Mouse (Mus musculus) erythroblast, embryonic 14.5 days (primary cell): ENCODE data around the gene Olfr455. TPM values are rescaled to one million over a fixed set of nuclear protein-coding genes. Genes with fewer than 3 reads are reported as not detected.

Experiments used
- H3K27me3 ChIP-seq: 2 replicates; pipeline ENCODE4 v1.6.1; 2012; ENCODE audit warnings: inconsistent platforms; ENCODE audit not compliant: control insufficient read depth
- H3K36me3 ChIP-seq: 2 replicates; pipeline ENCODE4 v1.6.1; 2012; ENCODE audit warnings: mild to moderate bottlenecking, inconsistent platforms; ENCODE audit not compliant: control insufficient read depth
- H3K4me1 ChIP-seq: 2 replicates; pipeline ENCODE4 v1.6.1; 2012; ENCODE audit warnings: inconsistent platforms; ENCODE audit not compliant: control insufficient read depth
- H3K4me3 ChIP-seq: replicated peaks from 2 replicates; pipeline ENCODE3; 2012; ENCODE audit warnings: moderate library complexity, mild to moderate bottlenecking, inconsistent platforms
- H3K9me3 ChIP-seq: 2 replicates; pipeline ENCODE4 v1.6.1; 2012; ENCODE audit warnings: low read length, inconsistent platforms, mixed read lengths; ENCODE audit not compliant: control insufficient read depth
- GATA1 ChIP-seq: IDR thresholded peaks from 2 replicates; pipeline ENCODE4 v1.6.1; 2012; ENCODE audit warnings: low read length, inconsistent platforms, mixed read lengths
- TAL1 ChIP-seq: IDR thresholded peaks from 3 replicates; pipeline ENCODE4 v1.6.1; 2012; ENCODE audit warnings: low read length, inconsistent platforms, mixed read lengths
- polyA plus RNA-seq: library from polyadenylated mRNA; stranded (reverse); fragments of >175 nt; gene quantifications from 2 replicates; pipeline ENCODE4 v1.2.3, GENCODE M21; 2012

Olfr455 gene
- polyA plus RNA-seq = not detected in 2 replicates

DNA sequence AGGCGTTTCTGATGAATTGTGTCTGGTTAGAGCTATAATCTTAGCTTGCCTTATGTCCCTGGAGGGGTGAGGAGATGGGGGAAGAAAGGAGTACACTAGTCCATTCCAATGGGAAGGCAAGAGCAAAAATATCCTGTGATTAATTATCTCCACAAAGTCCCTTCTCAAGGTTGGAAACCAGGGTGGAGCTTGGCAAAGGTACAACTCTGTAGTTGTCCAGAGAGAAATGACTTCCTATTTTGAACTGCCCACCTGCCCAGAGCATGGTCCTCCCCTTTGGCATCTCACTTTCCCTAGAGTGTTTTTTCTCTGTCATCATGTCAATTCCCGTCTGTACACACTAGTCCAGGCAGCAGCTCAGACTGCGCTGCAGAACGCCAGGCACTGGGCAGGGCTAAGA, at the start of gene Olfr455:
Gene Olfr455, minus strand, starts transcription at position 127 of the 400 bp plus-strand sequence.
- no peaks in the 10 kb centered on the region for H3K27me3 ChIP-seq
- no peak within 1 kb of the TSS for H3K4me3 ChIP-seq
- H3K4me1 ChIP-seq = no peaks in the 10 kb centered on the region
- no peaks in the 10 kb centered on the region for H3K9me3 ChIP-seq
- TF ChIP-seq GATA1 (no peak), TAL1 (no peak)
- H3K36me3 ChIP-seq = no peaks in the 10 kb centered on the region

DNA sequence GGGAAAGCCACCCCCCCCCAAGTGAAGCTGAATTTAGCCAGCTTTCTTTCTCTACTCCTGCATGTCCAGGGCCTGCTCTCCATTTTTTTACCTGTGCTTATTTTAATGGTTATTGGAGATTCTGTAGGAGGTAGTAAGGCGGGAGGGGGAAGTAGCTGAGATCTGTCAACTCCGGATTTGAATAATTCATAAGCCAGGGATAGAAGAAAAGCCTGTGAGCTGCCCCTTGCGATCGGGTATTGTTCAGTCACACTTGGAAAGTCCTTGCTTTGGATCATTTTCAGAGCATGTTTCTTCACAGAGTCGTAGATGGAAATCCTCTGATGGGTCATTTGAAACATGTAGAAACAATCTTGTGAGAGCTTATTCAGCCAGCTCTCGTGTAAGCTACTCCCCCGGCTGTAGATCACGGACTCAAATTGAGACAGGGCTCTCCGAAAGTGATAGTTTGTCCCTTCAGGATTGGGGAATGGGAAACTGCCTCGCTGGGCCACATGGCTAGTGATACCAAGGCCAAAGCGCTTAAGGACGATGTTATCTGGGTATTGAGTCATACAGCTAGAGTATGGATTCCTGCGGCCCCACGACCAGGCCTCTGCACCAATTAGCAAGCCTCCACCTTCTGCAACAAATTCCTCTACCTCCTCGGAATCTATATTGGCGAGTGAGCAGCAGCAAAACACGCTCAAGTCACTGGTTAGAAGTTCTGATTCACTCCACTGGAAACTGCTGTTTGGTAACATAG, 45.9 kb upstream of the Olfr455 start:
- Histone ChIP-seq H3K9me3 (no peaks in the 10 kb centered on the region), H3K27me3 (no peaks in the 10 kb centered on the region), H3K36me3 (no peaks in the 10 kb centered on the region), H3K4me1 (no peaks in the 10 kb centered on the region), H3K4me3 (no peak overlapping the region)
- TF ChIP-seq TAL1 (no peak), GATA1 (no peak)

DNA sequence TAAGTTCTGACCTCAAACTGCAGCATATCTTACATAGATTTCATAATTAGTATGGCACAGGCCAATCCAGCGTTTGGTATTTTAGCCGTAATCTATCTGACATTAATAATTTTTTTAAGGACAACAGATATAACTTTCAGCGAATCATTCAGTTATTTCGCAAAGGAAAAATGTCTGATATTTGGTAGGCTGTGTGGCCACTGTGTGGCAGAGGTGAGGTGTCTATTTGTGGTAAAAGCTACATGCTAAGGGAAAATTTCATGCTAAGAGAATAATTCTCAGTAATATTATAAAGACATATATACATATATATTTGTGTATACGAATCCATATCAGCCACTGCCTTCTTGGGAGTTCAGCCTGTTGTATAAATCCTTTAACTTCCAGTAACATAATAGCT, 39.2 kb upstream of the Olfr455 start:
- TF ChIP-seq GATA1 (no peak), TAL1 (no peak)
- Histone ChIP-seq H3K9me3 (no peaks in the 10 kb centered on the region), H3K36me3 (no peaks in the 10 kb centered on the region), H3K4me3 (no peak overlapping the region), H3K27me3 (no peaks in the 10 kb centered on the region), H3K4me1 (no peaks in the 10 kb centered on the region; the same call in 1 of the 2 replicates)

DNA sequence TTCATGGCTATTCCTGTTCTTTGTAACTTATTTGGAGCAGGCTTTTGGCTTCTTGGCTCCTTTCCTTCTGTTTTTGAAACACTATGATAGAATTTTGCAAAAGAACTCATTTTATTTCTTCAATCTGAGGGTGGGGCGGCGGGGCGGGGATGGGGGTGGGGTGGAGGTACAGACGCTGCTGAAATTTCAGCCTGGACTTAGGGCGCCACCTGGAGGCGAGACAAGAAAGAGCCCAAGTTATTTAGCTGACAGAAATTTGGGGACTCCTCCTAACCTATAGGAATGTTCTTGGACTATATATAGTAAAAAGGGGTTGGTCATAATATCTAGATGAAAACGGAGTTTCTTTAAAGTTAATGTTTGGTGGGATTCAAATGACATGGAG, 36.1 kb upstream of the Olfr455 start:
- no peak overlapping the region for H3K4me3 ChIP-seq
- no peaks in the 10 kb centered on the region for H3K9me3 ChIP-seq
- no peaks in the 10 kb centered on the region; the same call in 1 of the 2 replicates for H3K4me1 ChIP-seq
- no peaks in the 10 kb centered on the region for H3K27me3 ChIP-seq
- no peak for TF ChIP-seq GATA1
- TF ChIP-seq TAL1 = no peak
- H3K36me3 ChIP-seq = no peaks in the 10 kb centered on the region

DNA sequence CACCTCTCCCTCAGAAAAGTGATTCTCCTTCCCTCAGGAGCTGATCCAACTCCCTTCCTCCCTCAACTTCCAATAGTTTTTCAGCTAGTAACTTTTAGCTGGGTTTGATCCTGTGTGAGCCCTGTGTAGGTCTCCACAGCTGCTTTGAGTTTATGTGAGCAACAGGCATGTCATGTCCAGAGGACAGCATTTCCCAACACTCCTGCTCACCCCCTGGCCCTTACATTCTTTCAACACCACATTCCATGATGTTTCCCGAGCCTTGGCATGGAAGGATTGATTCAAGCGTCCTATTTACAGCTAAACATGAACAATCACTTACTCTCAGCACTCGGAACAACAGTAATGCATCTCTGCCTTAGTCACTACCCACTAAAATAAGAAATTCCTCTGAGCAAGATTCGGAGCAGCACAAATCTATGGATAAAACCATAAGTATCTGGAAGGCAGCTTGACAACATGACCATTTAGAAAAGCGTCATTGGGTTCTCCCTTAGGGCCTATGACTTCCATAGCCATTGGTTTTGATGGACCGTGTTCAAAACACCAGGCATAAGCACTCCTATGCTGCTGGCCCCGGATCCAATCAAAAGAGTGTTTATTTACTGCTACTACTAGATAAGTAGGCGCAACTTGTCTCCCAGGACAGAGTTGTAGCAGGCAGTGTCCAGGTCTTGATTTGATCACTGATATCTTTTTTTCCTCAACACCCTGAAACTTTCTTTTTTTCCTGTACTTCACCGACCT, 35.5 kb upstream of the Olfr455 start:
- H3K4me3 ChIP-seq = no peak overlapping the region
- no peaks in the 10 kb centered on the region; the same call in 1 of the 2 replicates for H3K4me1 ChIP-seq
- no peaks in the 10 kb centered on the region for H3K9me3 ChIP-seq
- H3K27me3 ChIP-seq = no peaks in the 10 kb centered on the region
- no peak for TF ChIP-seq TAL1
- no peak for TF ChIP-seq GATA1
- H3K36me3 ChIP-seq = no peaks in the 10 kb centered on the region

DNA sequence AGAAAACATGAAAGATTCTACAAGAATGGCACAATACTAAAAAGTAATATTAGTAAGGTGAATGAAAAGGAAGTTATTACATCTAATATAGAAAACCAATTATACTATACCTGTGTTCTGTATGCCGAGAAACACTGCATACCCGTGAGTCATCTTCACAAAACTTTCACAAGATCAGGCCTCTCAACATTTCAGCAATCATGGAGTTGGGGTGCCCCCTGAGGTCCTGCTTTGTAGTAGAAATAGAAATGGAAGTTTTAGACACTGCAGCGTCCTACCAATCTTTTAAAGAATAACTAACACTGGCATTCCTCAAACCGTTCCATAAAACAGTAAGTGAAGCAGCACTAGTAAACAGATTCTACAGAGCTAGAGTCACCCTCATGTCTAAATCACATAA, 31.3 kb upstream of the Olfr455 start:
- no peak overlapping the region for H3K4me3 ChIP-seq
- no peaks in the 10 kb centered on the region for H3K36me3 ChIP-seq
- TF ChIP-seq TAL1 (no peak), GATA1 (no peak)
- peaks cover 8% of the 10 kb centered on the region for H3K4me1 ChIP-seq
- H3K27me3 ChIP-seq = no peaks in the 10 kb centered on the region
- no peaks in the 10 kb centered on the region for H3K9me3 ChIP-seq

DNA sequence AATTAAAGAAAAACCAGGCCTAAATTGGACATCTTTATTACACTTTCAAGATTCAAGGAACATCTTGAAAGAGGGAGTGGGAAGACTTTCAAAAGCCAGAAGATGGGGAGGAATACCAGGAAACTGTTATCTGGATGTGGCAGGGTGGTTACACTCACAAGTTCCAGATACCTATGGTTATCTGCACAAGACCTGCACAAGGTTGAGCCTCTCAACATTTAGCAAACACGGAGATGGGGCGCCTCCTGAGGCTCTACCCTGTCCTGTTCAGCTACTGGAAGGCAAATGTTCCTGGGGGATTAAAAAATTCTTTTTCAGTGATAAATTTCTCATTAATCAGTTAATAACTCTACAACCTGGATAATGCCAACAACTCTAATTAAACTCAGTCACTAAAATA, 30.0 kb upstream of the Olfr455 start:
- H3K36me3 ChIP-seq = no peaks in the 10 kb centered on the region
- no peaks in the 10 kb centered on the region for H3K9me3 ChIP-seq
- TF ChIP-seq TAL1 (no peak), GATA1 (0 out of 2 replicates have a peak, but pooled peaks have one; percentile 10)
- H3K4me3 ChIP-seq = no peak overlapping the region
- H3K27me3 ChIP-seq = no peaks in the 10 kb centered on the region
- H3K4me1 ChIP-seq = peaks cover 8% of the 10 kb centered on the region

DNA sequence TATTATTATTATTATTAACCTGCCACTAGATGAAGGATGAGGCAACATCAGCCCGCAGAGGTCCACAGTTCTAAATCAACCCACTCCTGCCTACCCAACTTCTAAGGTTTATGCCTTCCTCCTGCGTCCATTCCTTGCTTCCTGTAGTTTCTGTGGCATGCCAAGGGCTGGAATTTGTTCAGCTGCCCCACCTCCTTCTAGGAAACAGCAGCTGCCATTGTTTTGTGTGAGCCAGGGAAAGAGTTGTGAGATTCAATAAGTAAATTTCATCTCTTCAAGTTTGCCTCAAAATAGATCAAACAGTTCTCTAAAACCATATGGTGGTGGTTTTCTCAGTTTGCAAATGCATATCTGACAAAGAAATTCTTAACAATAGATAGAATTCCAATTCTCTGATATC, 20.8 kb upstream of the Olfr455 start:
- Histone ChIP-seq H3K4me1 (no peaks in the 10 kb centered on the region), H3K4me3 (no peak overlapping the region), H3K27me3 (no peaks in the 10 kb centered on the region), H3K9me3 (no peaks in the 10 kb centered on the region), H3K36me3 (no peaks in the 10 kb centered on the region)
- TF ChIP-seq GATA1 (no peak), TAL1 (no peak)

DNA sequence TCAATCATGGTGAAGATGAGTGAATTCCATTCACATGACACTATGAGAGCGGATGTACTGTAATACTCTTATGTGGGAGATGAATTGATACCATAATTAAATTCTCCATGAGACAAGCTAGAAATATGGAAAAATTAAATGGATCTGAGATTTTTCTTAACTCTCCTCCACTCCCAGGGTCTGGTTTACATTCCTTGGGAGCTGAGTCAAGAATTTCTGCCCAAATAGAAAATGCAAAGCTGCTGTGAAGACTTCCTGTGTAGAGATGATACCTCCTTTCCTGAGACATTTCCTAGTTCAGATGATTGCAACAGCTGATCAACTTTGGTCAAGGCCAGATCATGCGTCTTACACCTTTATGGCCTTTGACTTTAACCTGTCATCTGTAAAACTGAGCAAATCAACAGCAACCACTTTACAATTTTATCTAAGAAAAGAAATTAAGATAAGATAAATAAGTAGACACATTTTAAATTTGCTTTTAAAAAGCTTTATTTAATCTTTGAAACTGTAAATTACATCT, 18.8 kb upstream of the Olfr455 start:
- Histone ChIP-seq H3K4me1 (no peaks in the 10 kb centered on the region), H3K4me3 (no peak overlapping the region), H3K36me3 (no peaks in the 10 kb centered on the region), H3K9me3 (no peaks in the 10 kb centered on the region), H3K27me3 (no peaks in the 10 kb centered on the region)
- no peak for TF ChIP-seq TAL1
- TF ChIP-seq GATA1 = no peak
